Mouse (Mus musculus) natural killer cell, adult 2 months (primary cell): ENCODE results near the gene Prkcq.

Source experiments
- DNase-seq, 2 experiments: peaks; one replicate each; pipeline ENCODE4 v3.0.0; 2022; ENCODE audit warnings: low spot score in 2 of 2

Prkcq gene

DNA sequence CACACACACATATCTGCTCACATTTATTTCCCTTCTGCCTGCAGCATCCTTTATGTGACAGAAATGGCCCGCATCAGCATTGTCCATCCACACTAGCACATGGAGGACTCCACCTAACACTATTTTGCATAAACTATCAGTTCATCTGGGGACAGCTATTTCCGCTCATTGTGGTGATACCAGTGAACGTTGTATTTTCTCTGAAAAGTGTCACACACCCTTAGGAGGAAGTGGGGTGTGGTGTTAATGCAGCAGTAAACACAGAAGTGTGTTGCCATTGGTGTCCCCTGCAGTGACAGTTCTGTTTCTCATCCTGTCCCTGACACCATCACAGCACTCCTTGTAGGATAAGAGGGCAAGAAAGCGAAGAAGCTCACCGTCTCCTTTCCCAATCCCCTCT, 46.2 kb downstream of the Prkcq start:
- DNase-seq: peak; percentile 58 to 79

GRCm38 (mm10) chr2:11219262-11219661, 47.4 kb downstream of the Prkcq start:
- DNase-seq: no peak

- DNase-seq: no peak
Measured at GRCm38 (mm10) chr2:11224808-11225484, 53.0 kb downstream of the Prkcq start.

GRCm38 (mm10) chr2:11225485-11225876, 53.6 kb downstream of the Prkcq start:
- DNase-seq: no peak

GRCm38 (mm10) chr2:11226555-11226954, 54.6 kb downstream of the Prkcq start:
- no peak for DNase-seq

DNA sequence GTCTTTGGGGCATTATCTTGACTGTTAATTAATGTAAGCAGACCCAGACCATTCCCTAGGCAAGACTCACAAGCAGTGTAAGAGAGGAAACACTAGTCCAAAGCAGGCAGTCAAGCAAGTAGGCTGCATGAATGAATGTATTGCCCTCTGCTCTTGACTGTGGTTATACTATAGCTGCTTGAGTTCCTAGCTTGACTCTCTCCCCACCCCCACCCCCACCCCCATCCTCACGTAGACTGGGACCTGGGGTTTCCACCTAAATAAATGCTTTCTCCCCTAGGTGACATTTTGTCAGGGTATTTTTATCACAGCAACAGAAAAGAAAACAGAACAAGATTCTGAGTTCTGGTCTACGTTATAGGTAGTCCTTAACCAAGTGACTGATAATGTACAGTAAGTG, 57.2 kb downstream of the Prkcq start:
- no peak for DNase-seq

DNA sequence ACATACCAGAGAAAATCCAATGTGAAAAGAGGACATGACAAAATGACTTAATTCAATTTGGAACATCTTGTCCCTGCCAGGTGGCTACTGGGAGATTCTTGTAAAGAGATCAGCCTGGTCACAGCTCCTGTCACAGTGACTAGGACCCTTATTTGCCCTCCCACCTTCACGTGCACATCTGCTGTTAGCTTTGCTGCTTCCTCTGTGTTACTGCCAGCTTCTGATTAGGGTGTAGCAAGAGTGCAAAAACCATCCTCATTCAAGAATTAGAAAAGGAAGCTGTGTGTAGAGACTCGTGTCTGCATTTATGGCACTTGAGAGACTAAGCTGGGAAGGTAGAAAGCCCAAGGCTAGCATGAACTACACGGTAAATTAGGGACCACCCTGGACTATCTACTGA, 59.2 kb downstream of the Prkcq start:
- no peak for DNase-seq

GRCm38 (mm10) chr2:11231988-11232387, 60.1 kb downstream of the Prkcq start:
- no peak for DNase-seq

DNA sequence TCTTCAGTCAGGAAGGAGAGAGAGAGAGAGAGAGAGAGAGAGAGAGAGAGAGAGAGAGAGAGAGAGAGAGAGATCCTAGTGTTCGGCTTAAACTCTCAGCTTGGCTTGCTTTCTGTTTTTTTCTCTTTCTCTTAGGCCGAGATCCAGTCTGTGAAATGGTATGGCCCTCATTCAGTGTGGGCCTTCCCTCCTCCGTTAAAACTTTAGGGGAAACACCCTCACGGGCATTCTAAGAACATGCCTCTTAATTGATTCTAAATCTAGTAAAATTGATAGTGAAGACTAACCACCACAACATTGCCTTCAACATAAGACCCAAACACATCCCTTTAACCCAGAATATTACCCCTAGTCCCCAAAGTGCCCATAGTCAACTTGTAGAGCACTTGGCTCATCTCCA, 66.3 kb downstream of the Prkcq start:
- DNase-seq: no peak

DNA sequence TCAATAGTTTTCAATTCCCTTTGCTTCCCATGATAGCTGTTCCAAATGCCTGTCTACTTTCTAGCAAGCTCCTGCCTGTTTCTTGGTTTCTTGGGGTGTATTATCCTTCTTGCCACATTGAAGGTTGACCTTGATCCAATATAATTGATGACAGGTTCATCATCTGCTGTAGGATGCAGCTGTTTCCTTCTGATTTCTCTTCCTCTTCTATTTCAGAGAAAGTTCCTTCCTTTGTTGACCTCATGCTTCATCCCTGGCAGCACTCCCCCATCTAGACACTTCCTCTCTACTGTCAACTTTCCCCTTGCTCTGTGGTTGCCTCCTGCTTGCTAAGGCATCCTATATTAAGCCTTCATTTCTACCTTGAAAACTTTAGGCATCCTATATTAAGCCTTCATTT, 67.6 kb downstream of the Prkcq start:
- no peak for DNase-seq

DNA sequence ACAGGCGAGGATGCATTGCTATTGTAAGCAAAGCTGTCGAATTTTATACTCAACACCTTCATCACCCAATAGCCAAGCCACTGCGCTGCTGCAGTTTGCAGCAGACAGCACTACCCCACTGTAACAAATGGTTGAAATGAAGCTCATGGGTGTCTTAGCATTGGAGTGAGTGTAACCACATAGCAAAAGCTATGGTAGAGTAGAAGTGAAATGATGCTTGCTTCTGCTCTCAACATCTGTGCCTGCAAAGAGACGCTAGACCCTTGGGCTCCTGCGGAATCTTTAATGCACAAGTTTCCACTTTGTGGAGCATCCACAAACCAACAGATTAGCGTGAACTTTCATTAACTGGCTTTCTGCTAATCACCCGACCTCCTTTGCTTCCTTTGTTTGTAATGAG, 74.0 kb downstream of the Prkcq start:
- no peak for DNase-seq

DNA sequence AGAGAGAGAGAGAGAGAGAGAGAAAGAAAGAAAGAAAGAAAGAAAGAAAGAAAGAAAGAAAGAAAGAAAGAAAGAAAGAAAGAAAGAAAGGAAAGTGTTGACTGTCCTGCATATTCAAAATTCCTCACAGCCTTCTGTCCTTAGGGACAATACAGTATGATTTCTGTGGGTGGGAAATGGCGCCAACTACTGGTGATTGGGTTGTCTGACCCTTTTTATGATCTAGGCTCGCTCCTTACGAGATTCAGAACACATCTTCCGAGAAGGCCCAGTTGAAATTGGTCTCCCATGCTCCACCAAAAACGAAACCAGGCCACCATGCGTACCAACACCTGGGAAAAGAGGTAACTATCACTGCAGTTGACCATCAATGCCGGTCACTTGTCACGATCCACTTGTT, 82.0 kb downstream of the Prkcq start:
- DNase-seq: peak; percentile 20 to 47

GRCm38 (mm10) chr2:11254446-11254845, 82.5 kb downstream of the Prkcq start:
- peak in 1 of 2 experiments; percentile 21 for DNase-seq

DNA sequence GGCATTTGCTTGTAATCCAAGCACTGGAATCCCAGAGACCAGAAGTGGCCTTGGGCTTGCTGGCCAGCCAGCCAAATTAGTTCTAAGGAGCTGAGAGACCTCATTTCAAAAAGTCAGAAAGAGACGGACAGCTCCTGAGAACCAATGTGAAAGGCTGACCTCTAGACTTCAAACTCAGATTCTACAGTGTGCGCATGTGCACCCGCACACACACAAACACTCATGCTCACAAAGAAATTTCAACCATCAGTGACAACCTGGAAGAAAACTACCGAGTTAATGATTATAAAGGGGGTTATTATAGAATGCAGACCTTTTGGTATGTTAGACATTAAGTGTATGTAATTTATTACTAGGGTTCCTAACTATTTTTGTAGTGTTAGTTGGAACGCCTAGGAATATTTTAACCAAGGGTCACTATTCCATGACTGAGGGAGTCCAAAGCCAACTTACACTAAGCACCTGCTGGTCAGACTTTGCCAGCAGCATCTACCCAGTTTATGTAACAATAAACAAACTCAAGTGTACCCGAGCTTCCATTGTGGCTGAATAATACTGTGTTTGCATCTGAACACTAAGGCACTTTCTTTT, 85.4 kb downstream of the Prkcq start:
- no peak for DNase-seq

- no peak for DNase-seq
Measured at GRCm38 (mm10) chr2:11258181-11258580, 86.3 kb downstream of the Prkcq start.

DNA sequence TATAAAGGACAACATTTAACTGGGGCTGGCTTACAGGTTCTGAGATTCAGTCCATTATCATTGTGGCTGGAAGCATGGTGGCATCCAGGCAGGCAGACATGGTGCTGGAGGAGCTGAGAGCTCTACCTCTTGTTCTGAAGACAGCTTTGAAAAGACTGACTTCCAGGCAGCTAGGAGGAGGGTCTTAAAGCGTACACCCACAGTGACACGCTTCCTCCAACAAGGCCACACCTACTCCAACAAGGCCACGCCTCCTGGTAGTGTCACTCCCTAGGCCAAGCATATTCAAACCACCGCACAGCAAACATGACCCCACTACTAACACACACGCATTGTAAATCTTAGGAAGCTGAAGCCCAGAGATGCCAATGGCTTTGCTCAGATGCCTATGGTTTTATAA, 87.5 kb downstream of the Prkcq start:
- no peak for DNase-seq

DNA sequence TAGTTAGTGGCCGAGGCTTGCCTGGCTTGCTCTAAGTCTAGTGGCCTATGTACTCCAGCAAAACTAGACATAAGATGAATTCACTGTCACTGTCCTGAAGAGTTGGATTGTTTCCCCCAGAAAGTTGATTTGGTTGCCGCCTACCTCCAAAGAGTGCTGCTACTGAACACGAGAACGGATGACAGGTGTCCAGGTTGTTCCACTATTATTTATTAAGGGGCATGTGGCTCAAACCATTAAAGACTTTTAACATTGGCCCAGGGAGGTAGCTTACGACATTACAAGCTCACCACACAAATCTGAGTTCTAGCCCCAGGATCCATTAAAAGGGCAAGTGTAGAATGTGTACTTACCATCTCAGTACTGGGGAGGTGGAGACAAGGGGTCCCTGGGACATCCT, 92.9 kb downstream of the Prkcq start:
- no peak for DNase-seq

DNA sequence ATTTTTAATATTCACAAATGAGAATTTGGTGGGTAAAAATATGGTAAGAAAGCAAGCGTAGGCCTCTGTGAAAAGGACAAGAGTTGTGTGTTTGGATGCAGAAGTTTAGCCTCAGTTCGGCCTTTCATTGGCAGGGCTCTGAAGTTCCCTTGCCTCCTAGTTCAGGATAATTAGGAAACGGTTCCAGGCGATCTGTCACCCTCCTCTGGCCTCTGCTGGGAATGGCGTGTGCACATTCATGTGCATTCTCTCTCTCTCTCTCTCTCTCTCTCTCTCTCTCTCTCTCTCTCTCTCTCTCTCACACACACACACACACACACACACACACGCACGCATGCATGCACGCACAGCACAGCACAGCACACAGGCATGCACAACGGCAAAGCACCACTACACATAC, 93.5 kb downstream of the Prkcq start:
- no peak for DNase-seq

DNA sequence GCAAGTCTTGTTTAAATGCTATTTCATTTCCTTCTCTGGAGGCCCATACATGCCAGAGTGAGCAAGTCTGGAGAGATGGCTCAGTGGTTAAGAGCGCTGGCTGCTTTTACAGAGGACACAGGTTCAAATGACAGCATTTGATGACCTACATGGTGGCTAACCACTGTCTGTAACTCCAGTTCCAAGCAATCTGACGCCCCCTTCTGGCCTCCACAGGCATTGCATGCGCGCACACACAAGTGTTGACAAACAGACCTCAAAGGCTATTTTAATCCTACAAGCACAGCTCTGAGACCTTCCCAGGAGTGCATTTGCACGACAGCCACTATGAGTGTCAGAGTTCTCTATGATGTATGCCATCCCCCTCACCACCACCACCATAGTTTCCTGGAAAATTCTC, 94.4 kb downstream of the Prkcq start:
- DNase-seq: peak; percentile 49 to 62

GRCm38 (mm10) chr2:11278965-11279364, 107.1 kb downstream of the Prkcq start:
- no peak for DNase-seq

- no peak for DNase-seq
Measured at GRCm38 (mm10) chr2:11280247-11280646, 108.3 kb downstream of the Prkcq start.

DNA sequence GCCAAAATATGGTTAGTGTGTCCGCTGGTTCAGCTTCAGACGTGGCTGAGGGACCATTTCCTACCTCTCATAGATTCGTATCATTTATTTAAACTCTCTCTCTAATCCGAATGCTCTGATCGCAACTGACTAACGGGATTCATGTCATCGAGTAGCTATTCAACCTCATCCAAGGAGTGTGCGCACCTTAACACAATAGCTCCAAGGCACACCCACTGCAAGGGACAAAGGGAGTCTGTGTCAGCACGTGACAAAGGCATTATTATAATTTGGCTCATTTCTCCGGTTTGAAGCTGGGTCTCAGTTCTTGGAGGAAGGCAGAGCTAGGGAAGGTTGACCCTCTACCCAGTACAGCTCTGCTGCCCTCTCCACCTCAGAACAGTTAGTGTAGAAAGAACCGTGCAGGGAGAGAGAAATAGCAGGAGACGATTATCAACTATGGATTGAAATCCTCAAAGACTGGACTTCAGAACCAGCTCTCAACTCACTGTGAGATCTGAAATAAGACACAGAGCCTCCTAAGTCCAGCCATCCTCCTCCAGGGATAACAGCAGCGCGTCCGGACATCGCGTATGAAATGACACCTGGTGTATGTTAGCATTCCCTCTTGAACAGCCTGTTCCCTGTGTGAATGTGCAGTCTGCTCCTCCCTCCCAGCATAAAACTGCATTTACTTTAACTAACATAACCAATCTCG, 116.1 kb downstream of the Prkcq start:
- DNase-seq: no peak

DNA sequence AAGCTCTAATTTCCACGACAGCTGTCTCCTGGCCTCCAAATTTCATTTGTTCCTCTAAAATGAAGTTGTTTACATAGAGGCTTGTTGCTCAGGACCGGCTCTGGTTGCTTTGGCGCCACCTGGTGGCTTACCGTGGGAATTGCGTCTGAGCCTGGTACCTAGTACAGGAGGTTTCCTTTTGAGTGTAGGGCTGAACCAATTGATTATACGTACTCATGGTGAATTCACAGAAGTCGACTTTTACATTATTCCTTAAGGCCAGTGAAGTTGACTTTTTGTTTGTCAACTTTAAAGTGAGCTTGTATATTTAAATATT, 116.6 kb downstream of the Prkcq start:
- peak; percentile 56 to 79 for DNase-seq
